Mouse (Mus musculus): Measurements from ENCODE around the gene Gars. TPM values are rescaled to one million over a fixed set of nuclear protein-coding genes. Genes with fewer than 3 reads are reported as not detected.

Gars gene
- polyA plus RNA-seq, 1 experiment from 2014 or later: 107 TPM

DNA sequence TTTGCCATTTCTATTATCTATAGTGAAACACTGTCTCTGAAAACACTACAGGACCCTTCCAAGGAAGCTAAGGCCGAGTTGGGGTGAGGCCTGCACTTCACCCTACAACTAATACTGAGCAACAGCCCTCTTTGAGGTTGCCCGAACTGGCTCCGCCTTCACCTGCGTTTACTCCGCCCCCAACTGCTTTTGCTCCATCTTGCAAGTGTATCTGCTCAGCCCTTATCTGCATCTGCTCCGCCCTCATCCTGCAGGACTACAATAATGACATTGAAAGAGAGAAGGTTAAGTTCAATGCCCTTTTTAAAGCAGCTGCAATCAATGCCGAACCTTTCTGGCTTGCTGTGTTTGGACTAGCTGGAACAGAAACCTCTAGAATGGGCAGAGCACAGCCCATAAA lies 16.0 kb upstream of the Gars start:
- H3K4me2 ChIP-seq (ENCODE audit: low read length): no peak overlapping the region

DNA sequence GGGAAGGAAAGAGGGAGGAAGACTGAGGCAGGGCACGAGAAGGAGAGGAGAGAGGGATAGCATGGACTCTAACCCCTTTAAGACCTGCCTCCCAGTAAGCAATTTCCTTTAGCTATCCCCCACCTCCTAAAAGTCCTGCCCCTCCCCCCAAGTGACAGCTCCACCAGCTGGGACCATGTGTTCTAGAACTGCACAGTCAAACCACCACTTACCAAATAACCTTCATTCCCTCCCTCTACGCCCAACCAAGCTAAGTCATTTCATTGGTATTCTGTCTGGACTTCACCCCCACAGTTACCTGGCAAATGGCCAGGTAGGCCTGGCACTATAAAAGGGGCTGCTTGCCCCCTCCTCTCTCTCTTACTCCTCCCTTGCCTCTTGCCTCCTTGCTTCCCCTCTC lies 10.2 kb upstream of the Gars start:
- no peak for ATAC-seq (replicated peaks; ENCODE audit: low FRiP score, low read depth)
- H3K4me3 ChIP-seq (replicated peaks; ENCODE audit: low read depth, low read length): no peak overlapping the region
- no peak overlapping the region for H3K27ac ChIP-seq
- TF ChIP-seq CTCF (IDR thresholded peaks at IDR 0.05; ENCODE audit: low read depth): no peak
- H3K36me3 ChIP-seq (ENCODE audit: insufficient read depth, low read length): no peaks in the 10 kb centered on the region
- no peaks in the 10 kb centered on the region for H3K27me3 ChIP-seq (ENCODE audit: insufficient read depth, low read length)
- WGBS: 59% methylated on average over 2 of the region's 2 CpGs
- H3K9ac ChIP-seq (ENCODE audit: low read depth, low read length): no peak overlapping the region
- H3K4me2 ChIP-seq (ENCODE audit: low read length): no peak overlapping the region
- H3K4me1 ChIP-seq (replicated peaks; ENCODE audit: insufficient read depth, low read length): no peaks in the 10 kb centered on the region
- no peaks in the 10 kb centered on the region for H3K9me3 ChIP-seq (replicated peaks; ENCODE audit: low read length)
- DNase-seq (ENCODE audit: low spot score): no peak

More for the DNA sequence above, 16.0 kb upstream of the Gars start:
- no peaks in the 10 kb centered on the region for H3K4me1 ChIP-seq (replicated peaks; ENCODE audit: insufficient read depth, low read length)
- no peak overlapping the region for H3K9ac ChIP-seq (ENCODE audit: low read depth, low read length)
- 83% methylated on average over 7 of the region's 7 CpGs for WGBS
- H3K4me3 ChIP-seq (replicated peaks; ENCODE audit: low read depth, low read length): no peak overlapping the region
- H3K27ac ChIP-seq: no peak overlapping the region
- no peaks in the 10 kb centered on the region for H3K27me3 ChIP-seq (ENCODE audit: insufficient read depth, low read length)
- no peaks in the 10 kb centered on the region for H3K36me3 ChIP-seq (ENCODE audit: insufficient read depth, low read length)
- DNase-seq (ENCODE audit: low spot score) (no peak), ATAC-seq (replicated peaks; ENCODE audit: low FRiP score, low read depth) (no peak)
- TF ChIP-seq CTCF (IDR thresholded peaks at IDR 0.05; ENCODE audit: low read depth): no peak
- H3K9me3 ChIP-seq (replicated peaks; ENCODE audit: low read length): no peaks in the 10 kb centered on the region

DNA sequence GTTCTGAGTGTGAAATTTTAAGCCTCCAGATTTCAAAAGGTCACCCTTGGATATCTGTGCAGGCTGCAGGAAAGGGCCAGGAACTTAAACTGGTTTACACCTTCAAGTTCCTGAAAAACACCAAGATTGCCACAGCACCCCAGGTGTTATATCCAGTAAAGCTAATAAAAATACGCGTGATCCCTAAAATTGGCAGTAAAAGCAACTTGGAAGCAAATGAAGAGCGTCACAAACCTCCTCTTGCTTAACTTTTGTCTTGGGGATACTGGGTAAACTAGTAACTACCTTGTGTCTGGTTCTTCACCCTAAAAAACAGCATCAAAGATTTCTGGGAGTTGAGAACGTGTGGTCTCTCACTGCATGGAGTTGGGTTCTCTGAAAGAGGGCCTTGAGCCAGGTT lies 1.1 kb upstream of the Gars start:
- ATAC-seq (replicated peaks; ENCODE audit: low FRiP score, low read depth) (no peak), DNase-seq (ENCODE audit: low spot score) (no peak)
- H3K9ac ChIP-seq (ENCODE audit: low read depth, low read length): no peak overlapping the region
- no peak for TF ChIP-seq CTCF (IDR thresholded peaks at IDR 0.05; ENCODE audit: low read depth)
- no peaks in the 10 kb centered on the region for H3K9me3 ChIP-seq (replicated peaks; ENCODE audit: low read length)
- H3K27me3 ChIP-seq (ENCODE audit: insufficient read depth, low read length): no peaks in the 10 kb centered on the region
- H3K4me1 ChIP-seq (replicated peaks; ENCODE audit: insufficient read depth, low read length): peaks cover 3% of the 10 kb centered on the region; the same call in 1 of the 2 replicates
- no peak overlapping the region for H3K4me3 ChIP-seq (replicated peaks; ENCODE audit: low read depth, low read length)
- no peaks in the 10 kb centered on the region for H3K36me3 ChIP-seq (ENCODE audit: insufficient read depth, low read length)
- WGBS: 91% methylated on average over 4 of the region's 4 CpGs
- no peak overlapping the region for H3K4me2 ChIP-seq (ENCODE audit: low read length)
- no peak overlapping the region for H3K27ac ChIP-seq

DNA sequence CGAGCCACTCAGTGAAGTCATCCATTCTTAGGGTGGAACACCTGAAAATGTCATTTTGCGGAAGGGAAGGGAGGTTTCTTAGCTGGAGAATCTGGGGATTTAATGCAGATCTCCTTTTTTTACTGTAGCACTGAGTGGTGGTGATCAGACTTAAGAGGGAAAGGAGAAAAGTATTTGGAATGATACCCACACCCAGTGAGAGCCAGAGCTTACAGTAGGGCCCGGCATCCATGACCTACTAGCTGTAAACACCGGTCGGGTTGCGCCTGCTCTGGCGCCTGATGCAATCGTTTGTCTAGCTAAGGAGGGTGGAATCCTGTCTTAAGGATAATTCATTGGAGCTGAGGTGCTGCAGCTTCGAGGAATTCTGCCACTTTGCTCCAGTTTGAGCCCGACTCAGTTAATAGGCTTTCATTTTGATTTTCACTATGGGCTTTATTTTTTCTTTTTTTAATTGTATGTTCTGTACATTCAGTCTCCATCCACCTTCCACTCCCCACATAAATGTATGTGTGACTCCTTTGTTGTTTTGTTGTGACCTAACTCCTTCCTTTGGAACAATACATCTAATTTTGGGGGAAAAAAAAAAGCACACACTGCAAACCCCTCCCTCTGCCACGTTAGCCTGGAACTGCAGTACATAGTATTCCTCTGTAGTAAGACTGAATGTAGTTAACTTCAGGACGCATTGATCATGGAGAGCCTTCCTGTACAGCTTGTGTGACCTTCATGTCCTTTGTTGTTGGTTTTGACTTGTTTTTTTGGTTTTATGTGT lies 1.1 kb downstream of the Gars start:
- Histone ChIP-seq H3K27me3 (ENCODE audit: insufficient read depth, low read length) (no peaks in the 10 kb centered on the region), H3K4me3 (replicated peaks; ENCODE audit: low read depth, low read length) (peak overlapping the region; percentile 72), H3K9ac (ENCODE audit: low read depth, low read length) (peak overlapping the region; percentile 84), H3K9me3 (replicated peaks; ENCODE audit: low read length) (no peaks in the 10 kb centered on the region), H3K4me2 (ENCODE audit: low read length) (peak overlapping the region; percentile 84), H3K27ac (peak overlapping the region; percentile 95), H3K36me3 (ENCODE audit: insufficient read depth, low read length) (no peaks in the 10 kb centered on the region), H3K4me1 (replicated peaks; ENCODE audit: insufficient read depth, low read length) (peaks cover 7% of the 10 kb centered on the region; the same call in 1 of the 2 replicates)
- TF ChIP-seq CTCF (IDR thresholded peaks at IDR 0.05; ENCODE audit: low read depth): no peak
- ATAC-seq (replicated peaks; ENCODE audit: low FRiP score, low read depth) (peak; percentile 60; the same call in 1 of the 2 replicates), DNase-seq (ENCODE audit: low spot score) (peak; percentile 58)
- 4% methylated on average over 12 of the region's 12 CpGs for WGBS

DNA sequence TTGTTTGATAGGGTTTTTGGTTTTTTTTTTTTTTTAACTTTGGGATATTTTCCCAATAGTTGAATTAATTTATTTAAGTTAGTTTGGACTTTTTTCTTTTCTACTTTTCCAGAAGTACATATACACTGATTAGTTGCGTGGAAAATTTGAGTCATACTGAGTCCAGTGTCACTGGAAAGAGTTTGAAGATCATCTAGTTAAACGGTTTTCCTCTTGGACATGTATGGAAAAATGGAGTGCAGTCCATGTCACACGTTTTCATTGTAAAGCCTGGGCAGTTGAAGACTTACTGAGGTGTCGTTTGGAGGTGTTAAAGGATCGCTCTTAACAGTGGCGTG lies 1.6 kb downstream of the Gars start:
- peak overlapping the region; percentile 84 for H3K4me2 ChIP-seq (ENCODE audit: low read length)
- no peak overlapping the region for H3K27ac ChIP-seq
- H3K4me1 ChIP-seq (replicated peaks; ENCODE audit: insufficient read depth, low read length): peaks cover 7% of the 10 kb centered on the region; the same call in 1 of the 2 replicates
- no peaks in the 10 kb centered on the region for H3K36me3 ChIP-seq (ENCODE audit: insufficient read depth, low read length)
- peak overlapping the region; percentile 72; the same call in 1 of the 2 replicates for H3K4me3 ChIP-seq (replicated peaks; ENCODE audit: low read depth, low read length)
- TF ChIP-seq CTCF (IDR thresholded peaks at IDR 0.05; ENCODE audit: low read depth): no peak
- H3K27me3 ChIP-seq (ENCODE audit: insufficient read depth, low read length): no peaks in the 10 kb centered on the region
- DNase-seq (ENCODE audit: low spot score): no peak
- ATAC-seq (replicated peaks; ENCODE audit: low FRiP score, low read depth): no peak
- no peaks in the 10 kb centered on the region for H3K9me3 ChIP-seq (replicated peaks; ENCODE audit: low read length)
- no peak overlapping the region for H3K9ac ChIP-seq (ENCODE audit: low read depth, low read length)
- WGBS: 62% methylated on average over 6 of the region's 6 CpGs

DNA sequence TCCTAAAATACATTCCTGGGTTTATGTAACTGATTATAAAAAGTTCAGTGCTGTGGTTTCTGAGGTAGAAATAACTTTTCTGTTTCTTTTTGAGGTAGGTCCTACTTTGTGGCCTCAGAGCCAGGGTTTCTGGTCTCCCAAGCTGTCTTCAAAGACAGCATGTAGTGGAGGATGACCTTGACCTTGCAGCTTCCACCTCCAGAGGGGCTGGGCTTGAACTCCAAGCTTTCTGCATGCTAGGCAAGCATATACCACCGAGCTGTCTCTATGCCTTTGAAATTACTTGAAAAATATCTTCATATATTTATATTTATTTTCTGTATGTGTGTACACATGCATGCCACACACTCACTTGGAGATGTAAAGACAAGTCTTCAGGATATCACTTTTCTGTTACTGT lies 2.2 kb downstream of the Gars start:
- no peak overlapping the region for H3K27ac ChIP-seq
- H3K4me2 ChIP-seq (ENCODE audit: low read length): no peak overlapping the region
- peaks cover 7% of the 10 kb centered on the region; the same call in 1 of the 2 replicates for H3K4me1 ChIP-seq (replicated peaks; ENCODE audit: insufficient read depth, low read length)
- H3K36me3 ChIP-seq (ENCODE audit: insufficient read depth, low read length): no peaks in the 10 kb centered on the region
- H3K27me3 ChIP-seq (ENCODE audit: insufficient read depth, low read length): no peaks in the 10 kb centered on the region
- ATAC-seq (replicated peaks; ENCODE audit: low FRiP score, low read depth) (no peak), DNase-seq (ENCODE audit: low spot score) (no peak)
- H3K4me3 ChIP-seq (replicated peaks; ENCODE audit: low read depth, low read length): no peak overlapping the region
- H3K9me3 ChIP-seq (replicated peaks; ENCODE audit: low read length): no peaks in the 10 kb centered on the region
- H3K9ac ChIP-seq (ENCODE audit: low read depth, low read length): no peak overlapping the region
- no peak for TF ChIP-seq CTCF (IDR thresholded peaks at IDR 0.05; ENCODE audit: low read depth)
- WGBS: 61% methylated on average over 1 of the region's 1 CpGs
